Mouse (Mus musculus): ENCODE data around the gene Fam25c. TPM values are rescaled to one million over a fixed set of nuclear protein-coding genes. Genes with fewer than 3 reads are reported as not detected.

Fam25c gene
- total and polyA plus RNA-seq, 3 experiments = not detected

- TF ChIP-seq POLR2A (IDR thresholded peaks at IDR 0.05; ENCODE audit: control insufficient read depth in 1 of 2, insufficient read depth in 1 of 2, low read depth in 1 of 2, low read length in 2 of 2, poor library complexity in 1 of 2) (peak in 1 of 2 experiments; percentile 43; a peak in 2 of 4 replicates), MYB (IDR thresholded peaks at IDR 0.05; ENCODE audit: low read depth, low read length) (peak; percentile 91), EP300 (IDR thresholded peaks at IDR 0.05; ENCODE audit: low read depth in 1 of 2, low read length in 2 of 2) (peak; percentile 97 to 98), CHD2 (IDR thresholded peaks at IDR 0.05; ENCODE audit: low read length) (peak; percentile 34; the same call in 1 of the 2 replicates), KAT2A (conservative IDR thresholded peaks at IDR 0.05; ENCODE audit: low read depth, low read length) (peak; percentile 56; the same call in 1 of the 2 replicates), USF1 (IDR thresholded peaks at IDR 0.05; ENCODE audit: low read depth, low read length) (0 out of 2 replicates have a peak, but pooled peaks have one; percentile 5), MYC (IDR thresholded peaks at IDR 0.05; ENCODE audit: low read depth, low read length) (peak; percentile 96), ETS1 (IDR thresholded peaks at IDR 0.05; ENCODE audit: low read depth, low read length) (peak; percentile 100), USF2 (IDR thresholded peaks at IDR 0.05; ENCODE audit: borderline replicate concordance in 1 of 2, insufficient read depth in 1 of 2, low read depth in 1 of 2, low read length in 2 of 2) (no peak), MXI1 (IDR thresholded peaks at IDR 0.05; ENCODE audit: low read depth, low read length) (peak; percentile 84), ZKSCAN1 (IDR thresholded peaks at IDR 0.05; ENCODE audit: low read depth, low read length) (no peak), ZC3H11A (IDR thresholded peaks at IDR 0.05; ENCODE audit: low read depth, low read length) (0 out of 2 replicates have a peak, but pooled peaks have one; percentile 16), CTCF (IDR thresholded peaks at IDR 0.05 in 2 of 3, conservative IDR thresholded peaks at IDR 0.05 in 1 of 3; ENCODE audit: control insufficient read depth in 1 of 3, insufficient read depth in 1 of 3, low read depth in 2 of 3, low read length in 3 of 3, poor library complexity in 1 of 3, severe bottlenecking in 1 of 3) (no peak), POLR2AphosphoS2 (IDR thresholded peaks at IDR 0.05; ENCODE audit: low read length) (peak; percentile 51; the same call in 1 of the 2 replicates), BHLHE40 (IDR thresholded peaks at IDR 0.05; ENCODE audit: borderline replicate concordance, low read depth, low read length) (peak; percentile 48; the same call in 1 of the 2 replicates), ZMIZ1 (IDR thresholded peaks at IDR 0.05; ENCODE audit: low read depth, low read length) (peak; percentile 72), SIN3A (IDR thresholded peaks at IDR 0.05; ENCODE audit: low read length) (peak; percentile 96), UBTF (IDR thresholded peaks at IDR 0.05; ENCODE audit: borderline replicate concordance, insufficient read depth, low read depth, low read length) (no peak), POLR2AphosphoS5 (IDR thresholded peaks at IDR 0.05; ENCODE audit: borderline replicate concordance, low read depth, low read length) (no peak), SMC3 (IDR thresholded peaks at IDR 0.05; ENCODE audit: low read depth, low read length) (no peak)
Measured at GRCm38 (mm10) chr14:34343078-34343477, 12.2 kb downstream of the Fam25c start (continued).

GRCm38 (mm10) chr14:34341993-34342392, 13.2 kb downstream of the Fam25c start:
- H3K9ac ChIP-seq (ENCODE audit: control insufficient read depth, low read depth, low read length, poor library complexity, severe bottlenecking) = no peak overlapping the region
- H3K36me3 ChIP-seq (ENCODE audit: control insufficient read depth in 1 of 2, insufficient read depth in 2 of 2, low read length in 2 of 2) = peaks cover 8 to 28% of the 10 kb centered on the region in 2 experiments
- no peak overlapping the region for H3K4me3 ChIP-seq (ENCODE audit: control insufficient read depth in 1 of 2, insufficient read depth in 1 of 2, low read depth in 2 of 2, low read length in 2 of 2)
- no peak for DNase-seq (ENCODE audit: low read depth, low spot score)
- TF ChIP-seq UBTF (IDR thresholded peaks at IDR 0.05; ENCODE audit: borderline replicate concordance, insufficient read depth, low read depth, low read length) (no peak), E2F4 (IDR thresholded peaks at IDR 0.05; ENCODE audit: borderline replicate concordance, low read depth, low read length) (no peak), GATA1 (IDR thresholded peaks at IDR 0.05; ENCODE audit: low read depth, low read length) (peak; percentile 56), ETS1 (IDR thresholded peaks at IDR 0.05; ENCODE audit: low read depth, low read length) (0 out of 2 replicates have a peak, but pooled peaks have one; percentile 11), MEF2A (IDR thresholded peaks at IDR 0.05; ENCODE audit: extremely low read depth, insufficient replicate concordance, low read depth, low read length, poor library complexity, severe bottlenecking) (no peak), ZMIZ1 (IDR thresholded peaks at IDR 0.05; ENCODE audit: low read depth, low read length) (no peak)
- peaks cover 16 to 21% of the 10 kb centered on the region in 2 experiments for H3K4me1 ChIP-seq (ENCODE audit: control insufficient read depth in 1 of 2, insufficient read depth in 2 of 2, low read length in 2 of 2)
- H3K79me2 ChIP-seq (ENCODE audit: control insufficient read depth, insufficient read depth, low read length, poor library complexity) = no peaks in the 10 kb centered on the region
- H3K27me3 ChIP-seq (ENCODE audit: control insufficient read depth in 1 of 2, insufficient read depth in 2 of 2, low read length in 2 of 2) = no peaks in the 10 kb centered on the region
- H3K27ac ChIP-seq (ENCODE audit: control insufficient read depth, low read depth, low read length) = peak overlapping the region; percentile 94
- no peaks in the 10 kb centered on the region for H3K9me3 ChIP-seq (replicated peaks; ENCODE audit: insufficient read depth, low read length)

All from MEL (cell line).